Mouse (Mus musculus) olfactory bulb, adult 2 months (tissue): ENCODE results near the gene Tspan33.
"Not testable (repeated sequence)": the region's sequence is repeated elsewhere in the genome, so short reads cannot be mapped to it uniquely, and the experiment has no call there.

ENCODE experiments used
- CTCF ChIP-seq: fragments of 200-500 bp; IDR thresholded peaks from 2 replicates; pipeline ENCODE4 v1.5.1; 2012; ENCODE audit warnings: low read depth, mild to moderate bottlenecking, low read length, moderate library complexity; ENCODE audit not compliant: insufficient read depth
- POLR2A ChIP-seq: fragments of 200-500 bp; IDR thresholded peaks from 2 replicates; pipeline ENCODE4 v1.6.1; 2012; ENCODE audit warnings: mild to moderate bottlenecking, low read depth, low read length, moderate library complexity; ENCODE audit not compliant: insufficient read depth

GRCm38 (mm10) chr6:29760397-29760796 lies 66.4 kb downstream of the Tspan33 start:
- not testable (repeated sequence) for TF ChIP-seq POLR2A, CTCF
